Mouse (Mus musculus): ENCODE measurements around the gene Ap4s1.

- no peak for TF ChIP-seq CTCF (IDR thresholded peaks at IDR 0.05; ENCODE audit: control insufficient read depth, insufficient read depth, low read length)
- no peak for TF ChIP-seq POLR2A (IDR thresholded peaks at IDR 0.05; ENCODE audit: borderline replicate concordance, control insufficient read depth, low read depth, low read length)
Measured at GRCm38 (mm10) chr12:51703859-51704258, 13.0 kb downstream of the Ap4s1 start.
